Mouse (Mus musculus) embryonic facial prominence, embryonic 11.5 days (tissue): ENCODE measurements around the gene Bpifa3. TPM values are rescaled to one million over a fixed set of nuclear protein-coding genes. Genes with fewer than 3 reads are reported as not detected.
"Not testable (repeated sequence)": the region's sequence is repeated elsewhere in the genome, so short reads cannot be mapped to it uniquely, and the experiment has no call there.

Source experiments
- ATAC-seq: fragments of 200-750 bp; cut with Nextera tagmentation; replicated peaks from 2 replicates; pipeline ENCODE4 v1.8.0; 2017; ENCODE audit warnings: low read depth; ENCODE audit not compliant: insufficient number of reproducible peaks, low FRiP score, low TSS enrichment
- DNase-seq: peaks from one replicate; pipeline ENCODE4 v3.0.0-alpha.2; 2015; ENCODE audit warnings: low spot score
- H3K27ac ChIP-seq: fragments of 300-500 bp; sonication (generic); replicated peaks from 2 replicates; pipeline ENCODE4 v1.5.1; 2014; ENCODE audit warnings: mild to moderate bottlenecking, low read depth, low read length, control low read depth
- H3K27me3 ChIP-seq: fragments of 300-500 bp; sonication (generic); 2 replicates; pipeline ENCODE4 v1.6.1; 2014; ENCODE audit warnings: mild to moderate bottlenecking, low read length, moderate library complexity, mixed read lengths; ENCODE audit not compliant: control insufficient read depth, insufficient read depth
- H3K36me3 ChIP-seq: fragments of 300-500 bp; sonication (generic); replicated peaks from 2 replicates; pipeline ENCODE4 v1.6.1; 2014; ENCODE audit warnings: low read depth, mild to moderate bottlenecking, low read length, moderate library complexity, mixed read lengths; ENCODE audit not compliant: control insufficient read depth, insufficient read depth
- H3K4me1 ChIP-seq: fragments of 300-500 bp; sonication (generic); 2 replicates; pipeline ENCODE4 v1.6.1; 2014; ENCODE audit warnings: low read length, mixed read lengths; ENCODE audit not compliant: control insufficient read depth, insufficient read depth
- H3K4me2 ChIP-seq: fragments of 300-500 bp; sonication (generic); 2 replicates; pipeline ENCODE4 v1.6.1; 2014; ENCODE audit warnings: low read depth, mild to moderate bottlenecking, control low read depth, low read length, moderate library complexity
- H3K4me3 ChIP-seq: fragments of 300-500 bp; sonication (generic); 2 replicates; pipeline ENCODE4 v1.5.1; 2014; ENCODE audit warnings: low read depth, low read length, control low read depth
- H3K9ac ChIP-seq: fragments of 300-500 bp; sonication (generic); replicated peaks from 2 replicates; pipeline ENCODE4 v1.6.1; 2014; ENCODE audit warnings: mild to moderate bottlenecking, control low read depth, low read length
- H3K9me3 ChIP-seq: fragments of 300-500 bp; sonication (generic); replicated peaks from 2 replicates; pipeline ENCODE4 v1.6.1; 2016; ENCODE audit warnings: mild to moderate bottlenecking, low read length, inconsistent platforms, mixed read lengths; ENCODE audit not compliant: control insufficient read depth
- WGBS: fragments of 180-500 bp; shearing (Covaris S2); extraction: QIAGEN DNeasy Blood & Tissue Kit; methylation state at CpG from one replicate; pipeline ENCODE4 v1.1.7; 2014; 5-methylcytosine and 5-hydroxymethylcytosine counted together
- polyA plus RNA-seq: library from polyadenylated mRNA; unstranded; fragments of >200 nt; fragmentation: Nextera tagmentation; extraction: Ambion mirVana; gene quantifications from 2 replicates; pipeline ENCODE4 v1.2.1, GENCODE M21; 2014

Gene Bpifa3
- polyA plus RNA-seq, 1 experiment from 2014 or later, result not detected

- DNase-seq (no peak), ATAC-seq (no peak)
- no peaks in the 10 kb centered on the region for H3K4me1 ChIP-seq
- H3K36me3 ChIP-seq, result no peaks in the 10 kb centered on the region
- no peaks in the 10 kb centered on the region for H3K27me3 ChIP-seq
- no peak overlapping the region for H3K4me3 ChIP-seq
- 87% methylated on average over 5 of the region's 5 CpGs for WGBS
- H3K4me2 ChIP-seq, result no peak overlapping the region
- no peaks in the 10 kb centered on the region for H3K9me3 ChIP-seq
- no peak overlapping the region for H3K9ac ChIP-seq
- no peak overlapping the region for H3K27ac ChIP-seq
Measured at GRCm38 (mm10) chr2:154163306-154163705, 33.2 kb downstream of the Bpifa3 start.

GRCm38 (mm10) chr2:154169172-154169571, 39.0 kb downstream of the Bpifa3 start:
- H3K9me3 ChIP-seq, result no peaks in the 10 kb centered on the region
- no peak overlapping the region for H3K4me2 ChIP-seq
- H3K9ac ChIP-seq, result no peak overlapping the region
- ATAC-seq (no peak), DNase-seq (no peak)
- H3K4me1 ChIP-seq, result no peaks in the 10 kb centered on the region
- no peaks in the 10 kb centered on the region for H3K36me3 ChIP-seq
- 73% methylated on average over 3 of the region's 3 CpGs for WGBS
- no peak overlapping the region for H3K4me3 ChIP-seq
- no peak overlapping the region for H3K27ac ChIP-seq
- H3K27me3 ChIP-seq, result no peaks in the 10 kb centered on the region

- DNase-seq, result no peak
- H3K36me3 ChIP-seq, result no peaks in the 10 kb centered on the region
- no peak overlapping the region for H3K27ac ChIP-seq
- ATAC-seq, result no peak
- H3K4me3 ChIP-seq, result no peak overlapping the region
- no peak overlapping the region for H3K9ac ChIP-seq
- WGBS, result 76% methylated on average over 6 of the region's 6 CpGs
- H3K9me3 ChIP-seq, result no peaks in the 10 kb centered on the region
- no peak overlapping the region for H3K4me2 ChIP-seq
- no peaks in the 10 kb centered on the region for H3K4me1 ChIP-seq
- H3K27me3 ChIP-seq, result no peaks in the 10 kb centered on the region
Measured at GRCm38 (mm10) chr2:154171621-154172020, 41.5 kb downstream of the Bpifa3 start.

- WGBS, result 57% methylated on average over 1 of the region's 1 CpGs
- Histone ChIP-seq H3K27ac (no peak overlapping the region), H3K36me3 (no peaks in the 10 kb centered on the region), H3K4me2 (no peak overlapping the region), H3K9ac (no peak overlapping the region), H3K4me1 (no peaks in the 10 kb centered on the region), H3K27me3 (no peaks in the 10 kb centered on the region), H3K9me3 (no peaks in the 10 kb centered on the region), H3K4me3 (no peak overlapping the region)
- no peak for ATAC-seq
- DNase-seq, result peak; percentile 70
Measured at GRCm38 (mm10) chr2:154173313-154173712, 43.2 kb downstream of the Bpifa3 start.

- H3K4me3 ChIP-seq, ATAC-seq, H3K27ac ChIP-seq, H3K27me3 ChIP-seq, H3K9me3 ChIP-seq, H3K4me1 ChIP-seq, H3K4me2 ChIP-seq, H3K9ac ChIP-seq, H3K36me3 ChIP-seq, DNase-seq: not testable (repeated sequence)
- WGBS, result 90% methylated on average over 7 of the region's 7 CpGs
Measured at GRCm38 (mm10) chr2:154181900-154182299, 51.8 kb downstream of the Bpifa3 start.

- H3K27me3 ChIP-seq, ATAC-seq, H3K4me2 ChIP-seq, H3K9ac ChIP-seq, DNase-seq, H3K36me3 ChIP-seq, H3K4me1 ChIP-seq, H3K9me3 ChIP-seq, H3K4me3 ChIP-seq, H3K27ac ChIP-seq: not testable (repeated sequence)
- WGBS, result 73% methylated on average over 4 of the region's 4 CpGs
Measured at GRCm38 (mm10) chr2:154183061-154183460, 52.9 kb downstream of the Bpifa3 start.

GRCm38 (mm10) chr2:154185319-154185718, 55.2 kb downstream of the Bpifa3 start:
- no peaks in the 10 kb centered on the region for H3K4me1 ChIP-seq
- H3K4me3 ChIP-seq, result no peak overlapping the region
- no peak overlapping the region for H3K27ac ChIP-seq
- H3K36me3 ChIP-seq, result no peaks in the 10 kb centered on the region
- no peaks in the 10 kb centered on the region for H3K27me3 ChIP-seq
- H3K4me2 ChIP-seq, result no peak overlapping the region
- H3K9me3 ChIP-seq, result no peaks in the 10 kb centered on the region
- no peak overlapping the region for H3K9ac ChIP-seq
- WGBS, result 85% methylated on average over 6 of the region's 6 CpGs
- no peak for DNase-seq
- no peak for ATAC-seq

GRCm38 (mm10) chr2:154185748-154186147, 55.6 kb downstream of the Bpifa3 start:
- no peak for DNase-seq
- no peaks in the 10 kb centered on the region for H3K27me3 ChIP-seq
- H3K4me3 ChIP-seq, result no peak overlapping the region
- no peak overlapping the region for H3K9ac ChIP-seq
- no peak for ATAC-seq
- H3K4me1 ChIP-seq, result no peaks in the 10 kb centered on the region
- 78% methylated on average over 3 of the region's 3 CpGs for WGBS
- H3K9me3 ChIP-seq, result no peaks in the 10 kb centered on the region
- no peak overlapping the region for H3K27ac ChIP-seq
- no peak overlapping the region for H3K4me2 ChIP-seq
- H3K36me3 ChIP-seq, result no peaks in the 10 kb centered on the region
